Mouse (Mus musculus): ENCODE measurements around the gene Kctd12. TPM values are rescaled to one million over a fixed set of nuclear protein-coding genes. Genes with fewer than 3 reads are reported as not detected.

Kctd12 gene
- polyA plus RNA-seq, 1 experiment from 2014 or later, result 5.6 TPM

DNA sequence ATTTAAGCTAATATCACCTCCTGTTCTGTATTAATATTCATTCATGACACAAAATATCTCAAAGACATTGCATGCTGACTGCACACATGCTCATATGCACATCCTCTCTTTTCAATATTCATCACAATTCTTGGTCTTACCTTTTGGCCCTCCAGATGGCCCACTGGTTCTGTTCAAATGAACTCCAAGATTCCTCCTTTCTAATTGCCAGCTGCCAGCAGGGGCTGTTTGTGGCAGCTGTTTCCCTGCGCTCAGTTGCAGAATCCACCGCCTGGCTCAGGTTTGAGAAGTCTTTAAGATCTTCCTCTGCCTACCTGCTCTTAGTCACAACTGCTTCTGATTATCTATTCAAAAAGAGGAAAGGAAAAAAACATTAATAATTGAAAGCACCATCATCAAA is 34.6 kb downstream of the Kctd12 start:
- Histone ChIP-seq H3K36me3 (no peaks in the 10 kb centered on the region), H3K27me3 (ENCODE audit: low read depth, poor library complexity, severe bottlenecking) (no peaks in the 10 kb centered on the region), H3K27ac (replicated peaks) (no peak overlapping the region), H3K4me3 (no peak overlapping the region), H3K4me1 (no peaks in the 10 kb centered on the region), H3K9me3 (replicated peaks) (no peaks in the 10 kb centered on the region)
- WGBS, result 83% methylated on average over 2 of the region's 2 CpGs
- DNase-seq (ENCODE audit: low spot score), result no peak

DNA sequence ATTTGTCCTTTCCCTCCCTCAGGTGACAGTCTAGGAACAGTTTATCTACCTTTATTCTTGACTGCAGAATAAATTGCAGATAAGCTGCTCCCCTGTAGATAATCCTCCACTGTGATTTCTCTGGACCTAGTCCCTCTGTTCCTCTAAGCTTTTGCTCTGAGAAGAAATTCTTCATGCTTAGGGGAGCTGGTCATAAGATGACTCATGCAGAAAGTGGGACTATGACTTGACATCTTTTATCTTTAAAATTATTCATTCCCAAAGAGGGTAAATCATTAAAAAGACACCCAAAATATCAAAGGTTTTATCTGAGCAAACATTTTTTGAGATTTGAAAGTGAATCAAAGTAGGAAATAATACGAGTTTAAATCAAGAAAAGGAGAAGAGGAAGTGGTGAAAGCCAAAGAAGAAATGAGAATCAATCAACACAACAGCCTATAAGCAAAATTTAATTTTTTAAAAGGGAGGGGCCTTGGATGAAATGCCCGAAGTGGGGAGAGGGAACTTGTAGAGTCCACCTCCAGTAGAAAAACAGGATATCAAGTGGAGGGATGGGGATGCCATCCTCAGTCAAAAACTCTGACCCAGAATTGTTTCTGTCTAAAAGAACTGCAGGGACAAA is 40.1 kb downstream of the Kctd12 start:
- Histone ChIP-seq H3K4me1 (no peaks in the 10 kb centered on the region), H3K27me3 (ENCODE audit: low read depth, poor library complexity, severe bottlenecking) (no peaks in the 10 kb centered on the region), H3K9me3 (replicated peaks) (no peaks in the 10 kb centered on the region), H3K36me3 (no peaks in the 10 kb centered on the region), H3K27ac (replicated peaks) (no peak overlapping the region), H3K4me3 (no peak overlapping the region)
- 84% methylated on average over 2 of the region's 2 CpGs for WGBS
- DNase-seq (ENCODE audit: low spot score), result no peak

DNA sequence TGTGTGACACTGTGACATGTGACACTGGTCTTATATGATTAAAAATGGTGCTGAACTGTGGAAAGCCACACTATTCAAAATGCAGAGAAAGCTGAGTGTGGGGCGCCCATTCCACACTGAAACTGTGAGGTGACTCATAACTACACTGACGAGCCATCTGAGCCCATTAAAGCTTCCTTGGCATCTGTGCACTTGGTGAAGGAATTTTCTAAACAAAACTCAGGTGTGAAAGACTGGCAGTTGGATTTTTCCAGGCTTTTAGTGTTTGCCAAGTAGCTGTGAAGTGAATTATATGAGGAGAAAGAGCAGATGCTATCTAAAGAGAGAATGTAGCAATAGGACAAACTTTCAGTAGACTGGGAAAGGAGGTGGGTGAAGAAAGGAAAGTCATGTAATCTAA is 47.6 kb downstream of the Kctd12 start:
- no peak for DNase-seq (ENCODE audit: low spot score)
- no peaks in the 10 kb centered on the region for H3K27me3 ChIP-seq (ENCODE audit: low read depth, poor library complexity, severe bottlenecking)
- no peak overlapping the region for H3K27ac ChIP-seq (replicated peaks)
- H3K4me3 ChIP-seq, result no peak overlapping the region
- H3K9me3 ChIP-seq (replicated peaks), result no peaks in the 10 kb centered on the region
- H3K36me3 ChIP-seq, result no peaks in the 10 kb centered on the region
- no peaks in the 10 kb centered on the region for H3K4me1 ChIP-seq
- 84% methylated on average over 2 of the region's 2 CpGs for WGBS

DNA sequence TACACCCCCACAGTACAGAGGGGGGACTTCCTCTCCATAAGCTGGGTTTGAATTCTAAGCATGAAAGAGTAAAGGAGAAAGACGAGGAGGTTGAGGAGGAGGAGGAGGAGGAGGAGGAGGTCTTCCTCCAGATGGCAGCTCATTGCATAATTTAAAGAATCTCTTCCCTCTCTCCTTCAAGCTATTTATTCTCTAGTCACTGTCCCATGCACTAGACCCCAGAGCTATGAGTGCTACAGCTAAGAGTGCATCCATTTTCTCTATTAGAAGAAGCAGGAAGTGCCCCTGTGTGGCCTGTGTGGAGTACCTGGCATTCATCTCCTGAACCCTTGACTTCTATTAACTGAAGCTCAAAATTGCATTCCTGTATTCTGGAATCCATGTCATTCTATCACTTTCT is 51.5 kb downstream of the Kctd12 start:
- Histone ChIP-seq H3K4me3 (no peak overlapping the region), H3K27me3 (ENCODE audit: low read depth, poor library complexity, severe bottlenecking) (no peaks in the 10 kb centered on the region), H3K27ac (replicated peaks) (no peak overlapping the region), H3K4me1 (0 out of 2 replicates have a peak, but pooled peaks cover 1% of the 10 kb centered on the region), H3K36me3 (no peaks in the 10 kb centered on the region), H3K9me3 (replicated peaks) (no peaks in the 10 kb centered on the region)
- no peak for DNase-seq (ENCODE audit: low spot score)
- WGBS, result 69% methylated on average over 1 of the region's 1 CpGs

DNA sequence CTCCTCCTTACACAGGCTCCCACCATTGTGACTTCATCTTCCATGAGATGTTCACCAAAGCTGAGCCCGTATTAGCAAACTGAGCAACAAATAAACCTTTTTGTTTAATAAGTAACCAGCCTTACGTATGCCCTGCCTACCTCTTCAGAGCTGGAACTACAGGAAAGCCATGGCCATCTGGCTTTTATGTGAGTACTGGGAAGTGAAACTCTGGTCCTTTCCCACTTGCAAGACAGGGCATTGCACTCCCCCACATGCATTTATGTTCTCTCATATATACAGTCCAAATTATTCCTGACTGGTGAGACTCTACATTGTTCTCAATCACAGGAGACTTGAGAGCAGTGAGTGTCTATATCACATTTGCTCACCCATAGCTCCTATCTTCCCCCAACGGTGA is 52.9 kb downstream of the Kctd12 start:
- H3K36me3 ChIP-seq, result no peaks in the 10 kb centered on the region
- no peaks in the 10 kb centered on the region for H3K9me3 ChIP-seq (replicated peaks)
- H3K4me3 ChIP-seq, result no peak overlapping the region
- H3K27me3 ChIP-seq (ENCODE audit: low read depth, poor library complexity, severe bottlenecking), result no peaks in the 10 kb centered on the region
- no peak for DNase-seq (ENCODE audit: low spot score)
- H3K4me1 ChIP-seq, result 0 out of 2 replicates have a peak, but pooled peaks cover 3% of the 10 kb centered on the region
- H3K27ac ChIP-seq (replicated peaks), result no peak overlapping the region
- 87% methylated on average over 3 of the region's 3 CpGs for WGBS

DNA sequence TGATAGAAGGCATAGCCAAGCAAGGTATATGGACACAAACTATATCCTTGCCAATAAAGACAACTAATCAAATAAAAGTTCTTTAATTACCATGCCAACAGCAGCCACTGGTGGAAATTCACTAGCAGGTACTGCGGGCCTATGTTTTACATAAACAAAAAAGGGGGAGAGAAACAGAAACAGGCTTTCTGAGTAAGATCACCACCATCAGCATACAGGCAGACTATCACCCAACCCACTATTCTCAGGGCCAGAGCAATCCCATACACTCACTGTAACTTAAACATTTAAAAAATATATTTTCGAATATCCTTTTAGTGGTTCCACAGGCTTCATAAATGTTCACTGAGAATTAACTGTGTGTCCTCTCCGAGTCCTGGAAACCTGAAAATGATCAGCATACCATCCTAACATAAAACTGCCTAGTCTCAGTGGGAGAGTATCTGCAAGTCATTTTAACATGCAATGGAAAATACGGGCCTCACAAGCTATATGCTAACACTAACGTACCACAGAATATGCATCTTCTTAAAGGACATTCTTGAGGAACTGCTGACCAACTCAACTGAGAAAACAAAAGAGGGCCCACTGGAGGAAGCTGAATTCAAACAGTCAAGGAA is 54.5 kb downstream of the Kctd12 start:
- no peaks in the 10 kb centered on the region for H3K9me3 ChIP-seq (replicated peaks)
- H3K36me3 ChIP-seq, result no peaks in the 10 kb centered on the region
- no peak for DNase-seq (ENCODE audit: low spot score)
- H3K4me3 ChIP-seq, result no peak overlapping the region
- no peak overlapping the region for H3K27ac ChIP-seq (replicated peaks)
- WGBS, result 93% methylated on average over 5 of the region's 5 CpGs
- no peaks in the 10 kb centered on the region for H3K27me3 ChIP-seq (ENCODE audit: low read depth, poor library complexity, severe bottlenecking)
- H3K4me1 ChIP-seq, result 0 out of 2 replicates have a peak, but pooled peaks cover 3% of the 10 kb centered on the region

Small RNAs within 50 kb of the gene (microRNA-seq; reads per million reads assigned to microRNA genes)
- gene Mir5130, result 1.5 reads per million

Other genes starting within 250 kb of the Kctd12 start
- gene Acod1, start 64.3 kb upstream of the Kctd12 start, polyA plus RNA-seq (2016; fragmentation: Nextera tagmentation; extraction: Ambion mirVana), result not detected in 2 replicates
- 25.7 and 29.7 TPM in 2 replicates for gene Cln5, start 87.6 kb upstream of the Kctd12 start, polyA plus RNA-seq (2016; fragmentation: Nextera tagmentation; extraction: Ambion mirVana)
- 13.8 and 16.4 TPM in 2 replicates for gene Fbxl3, start 116.9 kb upstream of the Kctd12 start, polyA plus RNA-seq (2016; fragmentation: Nextera tagmentation; extraction: Ambion mirVana)